ENCODE assay signal across 9 mouse cellular contexts in genomic region chr11:53979456-53979787, GRCm38 (mm10). TPM values are rescaled to one million over a fixed set of nuclear protein-coding genes. Genes with fewer than 3 reads are reported as not detected.
A peak's percentile ranks its signal among the peaks of the same experiment; 100 is the strongest.
DNase-seq lines count a peak whose midpoint lies in the region; ATAC-seq and TF ChIP-seq lines count a peak whose summit lies in the region.
"Not testable (repeated sequence)": the region's sequence is repeated elsewhere in the genome, so short reads cannot be mapped to it uniquely, and the experiment has no call there.
"Had no signal": no experiment of that assay in that cellular context is flagged by ENCODE, and none has a peak within 500 bp of the region (broad histone marks: within the 10 kb centered on the region; RNA-seq: fewer than 3 reads in every experiment).

No protein-coding gene starts in this region.

- H3K4me1 ChIP-seq in heart, embryonic 11.5 days (ENCODE audit: control insufficient read depth, insufficient read depth, low read length); intestine, embryonic 15.5 days (replicated peaks): not testable (repeated sequence)
- H3K4me1 ChIP-seq in limb, embryonic 15.5 days, result peaks cover 10% of the 10 kb centered on the region
- H3K4me1 ChIP-seq in thymus, adult 2 months (replicated peaks; ENCODE audit: control insufficient read depth, insufficient read depth, low read length), result peaks cover 12% of the 10 kb centered on the region

- peak overlapping the region; percentile 76 for H3K9ac ChIP-seq in heart, embryonic 11.5 days (ENCODE audit: low read depth, low read length)
- peak overlapping the region; percentile 65 for H3K9ac ChIP-seq in intestine, embryonic 15.5 days
- peak overlapping the region; percentile 56 for H3K9ac ChIP-seq in limb, embryonic 15.5 days

- H3K4me3 ChIP-seq in heart, embryonic 11.5 days (ENCODE audit: low read depth, low read length), result peak overlapping the region; percentile 67
- H3K4me3 ChIP-seq in intestine, embryonic 15.5 days (replicated peaks), result peak overlapping the region; percentile 69
- peak overlapping the region; percentile 60 for H3K4me3 ChIP-seq in limb, embryonic 15.5 days
- H3K4me3 ChIP-seq in macrophage (ENCODE audit: inconsistent target), result peak overlapping the region; percentile 45
- peak overlapping the region; percentile 46 for H3K4me3 ChIP-seq in thymus, adult 2 months (ENCODE audit: control insufficient read depth, insufficient read depth, low read length)

- peak; percentile 37 for DNase-seq in adrenal gland, postnatal 14 days
- peak; percentile 61 for DNase-seq in neural tube, embryonic 10.5 days (ENCODE audit: extremely low spot score, low spot score)
- not testable (repeated sequence) for DNase-seq in thymus, adult 2 months

- ATAC-seq in erythroid progenitor cell, adult 5-6 weeks (replicated peaks; ENCODE audit: low FRiP score, poor library complexity, severe bottlenecking), result peak; percentile 26
- ATAC-seq in heart, embryonic 11.5 days (replicated peaks; ENCODE audit: insufficient number of reproducible peaks, low FRiP score, low TSS enrichment), result peak; percentile 12; the same call in 1 of the 2 replicates
- not testable (repeated sequence) for ATAC-seq in intestine, embryonic 15.5 days; limb, embryonic 15.5 days (ENCODE audit: insufficient number of reproducible peaks, low FRiP score, low TSS enrichment, low read depth)

- not testable (repeated sequence) for TF ChIP-seq CTCF in thymus, adult 2 months (IDR thresholded peaks at IDR 0.05; ENCODE audit: borderline replicate concordance, control insufficient read depth, extremely low read depth, insufficient read depth, low read length, poor library complexity)

- H3K36me3 ChIP-seq in heart, embryonic 11.5 days (ENCODE audit: control insufficient read depth, insufficient read depth, low read length); intestine, embryonic 15.5 days; limb, embryonic 15.5 days; macrophage (ENCODE audit: inconsistent target); thymus, adult 2 months (ENCODE audit: control insufficient read depth, insufficient read depth, low read length): not testable (repeated sequence)

- WGBS in heart, embryonic 11.5 days (ENCODE audit: insufficient replicate concordance), result 1% methylated on average over 23 of the region's 23 CpGs
- under 1% methylated on average over 23 of the region's 23 CpGs for WGBS in intestine, embryonic 15.5 days
- WGBS in limb, embryonic 15.5 days, result under 1% methylated on average over 23 of the region's 23 CpGs
- WGBS in macrophage (ENCODE audit: missing documents), result 4% methylated on average over 20 of the region's 23 CpGs
- 3% methylated on average over 23 of the region's 23 CpGs for WGBS in thymus, adult 2 months

- H3K9me3 ChIP-seq in heart, embryonic 11.5 days (replicated peaks; ENCODE audit: control insufficient read depth, low read length); intestine, embryonic 15.5 days; limb, embryonic 15.5 days: not testable (repeated sequence)

- not testable (repeated sequence) for H3K79me2 ChIP-seq in macrophage (ENCODE audit: inconsistent target)

- TF ChIP-seq POLR2A in thymus, adult 2 months (IDR thresholded peaks at IDR 0.05; ENCODE audit: control insufficient read depth, extremely low read depth, insufficient read depth, low read length, poor library complexity), result not testable (repeated sequence)

- H3K27me3 ChIP-seq in heart, embryonic 11.5 days (ENCODE audit: control insufficient read depth, insufficient read depth, low read length); intestine, embryonic 15.5 days (replicated peaks); limb, embryonic 15.5 days; thymus, adult 2 months (ENCODE audit: control insufficient read depth, insufficient read depth, low read length): not testable (repeated sequence)

- H3K4me2 ChIP-seq in heart, embryonic 11.5 days, result peak overlapping the region; percentile 97
- H3K4me2 ChIP-seq in intestine, embryonic 15.5 days (replicated peaks), result peak overlapping the region; percentile 92
- H3K4me2 ChIP-seq in limb, embryonic 15.5 days, result peak overlapping the region; percentile 90

- not testable (repeated sequence) for H3K27ac ChIP-seq in heart, embryonic 11.5 days (ENCODE audit: low read depth, low read length); macrophage; thymus, adult 2 months (ENCODE audit: control insufficient read depth, insufficient read depth, low read length)
- H3K27ac ChIP-seq in intestine, embryonic 15.5 days, result peak overlapping the region; percentile 87; the same call in 1 of the 2 replicates
- 0 out of 2 replicates have a peak overlapping the region, but pooled peaks have one; percentile 69 for H3K27ac ChIP-seq in limb, embryonic 15.5 days

RNA-seq across cellular contexts. Expression of gene Slc22a21, which starts 0.7 kb away (rescaled TPM):
- total RNA-seq in adrenal gland, postnatal 14 days (2021), result 4.6 and 5.7 TPM in 2 replicates
- total RNA-seq in erythroid progenitor cell, adult 5-6 weeks (2015; ENCODE audit: low replicate concordance), result 4.7 and 7.5 TPM in 2 replicates
- 4.2 and 11.9 TPM in 2 replicates for total RNA-seq in erythroid progenitor cell, adult 5-6 weeks (2017; ENCODE audit: low replicate concordance)
- 1.9 and 2.0 TPM in 2 replicates for polyA plus RNA-seq in heart, embryonic 11.5 days (2014; fragmentation: Nextera tagmentation; extraction: Ambion mirVana)
- 6.6 and 8.0 TPM in 2 replicates for polyA plus RNA-seq in intestine, embryonic 15.5 days (2015; fragmentation: Nextera tagmentation; extraction: Ambion mirVana)
- 4.3 and 5.0 TPM in 2 replicates for polyA plus RNA-seq in limb, embryonic 15.5 days (2015; fragmentation: Nextera tagmentation; extraction: Ambion mirVana)
- 10 to 100 TPM in 15 of 26 experiments, 1 to 10 TPM in 11; 4.4 to 18.5 (median 10.5) TPM for total RNA-seq in macrophage (2018; cell fraction: chromatin; rRNA removed)
- 1 to 10 TPM in 22 of 26 experiments, under 1 TPM in 4; 0.76 to 2.5 (median 1.5) TPM for total RNA-seq in macrophage (2018; cell fraction: cytosol; rRNA removed)
- 10 to 100 TPM in 9 of 26 experiments, 1 to 10 TPM in 17; 3.7 to 19.7 (median 7.4) TPM for total RNA-seq in macrophage (2018; cell fraction: nucleus; rRNA removed)
- 0.66 to 2.6 TPM (median 1.7 TPM) in 3 replicates for polyA plus RNA-seq in macrophage (2018)
- polyA plus RNA-seq in thymus, adult 2 months (2012; rRNA removed), result 0.87 and 1.3 TPM in 2 replicates
- total RNA-seq: G1E had no signal
- polyA plus RNA-seq: G1E had no signal

RNA-seq across cellular contexts. Expression of gene Slc22a4, which starts 48.5 kb away (rescaled TPM):
- 3.5 and 7.2 TPM in 2 replicates for total RNA-seq in adrenal gland, postnatal 14 days (2021)
- total RNA-seq in erythroid progenitor cell, adult 5-6 weeks (2015; ENCODE audit: low replicate concordance), result 82.9 and 109 TPM in 2 replicates
- total RNA-seq in erythroid progenitor cell, adult 5-6 weeks (2017; ENCODE audit: low replicate concordance), result 115 and 153 TPM in 2 replicates
- polyA plus RNA-seq in heart, embryonic 11.5 days (2014; fragmentation: Nextera tagmentation; extraction: Ambion mirVana), result 4.0 and 5.4 TPM in 2 replicates
- 0.72 and 1.4 TPM in 2 replicates for polyA plus RNA-seq in intestine, embryonic 15.5 days (2015; fragmentation: Nextera tagmentation; extraction: Ambion mirVana)
- 6.9 and 7.9 TPM in 2 replicates for polyA plus RNA-seq in limb, embryonic 15.5 days (2015; fragmentation: Nextera tagmentation; extraction: Ambion mirVana)
- total RNA-seq in macrophage (2018; cell fraction: chromatin; rRNA removed), result 10 to 100 TPM in 13 of 26 experiments, 1 to 10 TPM in 13; 1.9 to 32.1 (median 9.7) TPM
- 1 to 10 TPM; 1.8 to 7.3 (median 3.7) TPM for total RNA-seq in macrophage (2018; cell fraction: cytosol; rRNA removed)
- total RNA-seq in macrophage (2018; cell fraction: nucleus; rRNA removed), result 10 to 100 TPM in 5 of 26 experiments, 1 to 10 TPM in 21; 1.1 to 17.3 (median 6.6) TPM
- 2.7 to 8.2 TPM (median 6.2 TPM) in 3 replicates for polyA plus RNA-seq in macrophage (2018)
- 1.2 and 1.6 TPM in 2 replicates for polyA plus RNA-seq in thymus, adult 2 months (2012; rRNA removed)
- total RNA-seq: G1E had no signal
- polyA plus RNA-seq: G1E had no signal
